Mouse (Mus musculus): ENCODE results near the gene Slc35e4.
"Not testable (repeated sequence)": the region's sequence is repeated elsewhere in the genome, so short reads cannot be mapped to it uniquely, and the experiment has no call there.

Slc35e4 gene

DNA sequence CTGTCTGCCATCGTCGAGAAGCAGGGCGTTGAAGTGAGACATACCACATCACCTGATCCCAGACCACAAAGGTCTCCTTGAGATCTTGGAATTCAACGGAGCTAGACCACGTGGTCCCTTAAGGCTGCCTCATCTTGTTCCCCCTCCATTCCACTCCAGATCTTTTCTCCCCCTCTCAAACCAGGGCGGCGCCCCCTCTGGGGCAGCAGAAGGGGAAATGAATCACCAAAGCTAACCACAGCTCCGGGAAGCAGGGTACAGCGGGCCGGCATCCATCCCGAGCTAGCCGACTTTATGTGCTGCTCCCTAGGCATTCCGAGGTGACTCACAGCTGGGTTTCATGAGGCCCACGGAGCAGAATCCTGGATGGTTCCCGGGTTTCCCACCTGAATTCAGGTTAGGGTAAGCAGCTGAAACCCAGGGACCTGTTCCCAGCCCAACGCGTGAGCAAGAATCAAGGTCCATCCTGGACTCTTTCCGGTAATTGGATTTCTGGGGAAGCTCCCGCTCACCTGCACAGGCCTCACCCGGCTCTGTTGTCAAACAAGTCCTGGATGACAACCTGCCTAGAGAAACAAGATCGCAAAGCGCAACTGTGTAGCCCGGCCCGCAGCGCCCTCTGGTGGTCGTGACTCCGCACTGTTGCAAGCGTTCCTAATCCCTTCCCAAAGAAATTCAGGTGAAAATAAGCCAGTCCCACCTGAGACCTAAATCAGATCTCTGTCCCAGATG, at the start of gene Slc35e4:
Slc35e4 (minus strand) TSS at position 556 of the 732 bp plus-strand sequence.
- in situ Hi-C loops (cut with MboI; ENCODE audit: low pct_unique_long_range_greater_than_20kb in 1 of 2, low sequenced_read_pairs in 2 of 2, unreplicated experiment in 1 of 2) = no loop called here

DNA sequence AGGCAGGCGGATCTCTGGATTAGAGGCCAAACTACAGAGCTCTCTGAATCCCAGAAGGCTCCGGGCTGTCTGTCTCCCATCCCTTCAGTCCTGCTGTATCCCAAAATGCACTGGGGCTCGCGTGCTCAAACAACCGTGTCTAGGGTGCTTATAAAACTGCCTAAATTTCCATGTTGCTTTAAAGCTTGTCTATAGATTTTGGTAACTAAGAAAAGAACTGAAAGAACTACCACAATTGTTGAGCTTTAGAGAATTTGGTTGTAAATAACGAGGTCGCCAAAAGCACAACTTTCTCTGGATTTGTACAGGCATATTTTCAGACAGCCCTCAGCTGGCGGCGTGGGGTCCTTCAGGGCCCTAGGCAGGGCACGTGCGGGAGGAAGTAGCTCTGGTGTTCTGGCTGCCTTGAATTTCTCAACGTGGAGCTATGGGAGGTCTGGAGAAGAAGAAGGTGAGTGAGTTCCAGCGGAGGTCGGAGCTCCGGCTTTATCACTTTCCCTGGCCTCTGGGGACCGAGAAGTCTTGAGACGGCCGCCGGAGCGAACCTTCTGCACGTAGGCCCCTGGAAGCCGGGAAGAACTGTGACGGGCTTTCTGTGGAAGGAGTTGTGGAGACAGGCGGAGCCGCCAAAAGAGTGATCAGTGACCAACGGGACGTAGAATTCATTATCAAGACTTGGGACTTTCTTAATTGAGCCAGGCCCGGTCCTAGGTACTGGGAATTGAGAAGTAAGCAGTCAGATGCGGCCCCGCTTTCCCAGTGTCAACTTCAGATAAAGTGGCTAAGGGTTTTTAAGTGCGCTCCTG, 49.3 kb upstream of the Slc35e4 start, which contains the start of gene Pes1:
Pes1 (plus strand) TSS at position 366 of the 806 bp plus-strand sequence.
- in situ Hi-C loops (cut with MboI; ENCODE audit: low pct_unique_long_range_greater_than_20kb in 1 of 2, low sequenced_read_pairs in 2 of 2, unreplicated experiment in 1 of 2) = no loop called here

- in situ Hi-C loops (cut with MboI; ENCODE audit: low pct_unique_long_range_greater_than_20kb in 1 of 2, low sequenced_read_pairs in 2 of 2, unreplicated experiment in 1 of 2) = no loop called here
Measured at GRCm38 (mm10) chr11:3963155-3963554, 48.7 kb upstream of the Slc35e4 start.

DNA sequence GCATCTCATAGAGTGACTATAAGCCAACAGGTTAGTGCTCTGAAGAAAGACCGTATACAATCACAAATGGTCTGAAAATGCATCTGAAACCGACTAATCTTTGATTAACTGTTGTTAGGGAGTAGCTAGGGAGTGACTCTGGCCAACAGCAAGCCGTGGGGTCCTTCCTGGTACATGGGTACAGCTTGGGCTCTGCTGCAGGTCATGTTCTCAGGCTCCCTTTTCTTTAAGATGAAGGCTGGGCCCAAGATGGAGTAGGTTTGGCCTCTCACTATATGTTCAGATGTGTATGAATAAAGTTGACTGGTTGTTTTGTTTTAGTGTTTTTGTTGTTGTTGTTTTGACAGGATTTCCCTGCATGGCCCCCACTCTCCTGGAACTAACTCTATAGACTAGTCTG, 47.3 kb upstream of the Slc35e4 start:
- in situ Hi-C loops (cut with MboI; ENCODE audit: low pct_unique_long_range_greater_than_20kb in 1 of 2, low sequenced_read_pairs in 2 of 2, unreplicated experiment in 1 of 2) = no loop called here

GRCm38 (mm10) chr11:3960901-3961300, 46.4 kb upstream of the Slc35e4 start:
- in situ Hi-C loops (cut with MboI; ENCODE audit: low pct_unique_long_range_greater_than_20kb in 1 of 2, low sequenced_read_pairs in 2 of 2, unreplicated experiment in 1 of 2) = no loop called here

GRCm38 (mm10) chr11:3955371-3955770, 40.9 kb upstream of the Slc35e4 start:
- in situ Hi-C loops (cut with MboI; ENCODE audit: low pct_unique_long_range_greater_than_20kb in 1 of 2, low sequenced_read_pairs in 2 of 2, unreplicated experiment in 1 of 2) = not testable (repeated sequence)

- in situ Hi-C loops (cut with MboI; ENCODE audit: low pct_unique_long_range_greater_than_20kb in 1 of 2, low sequenced_read_pairs in 2 of 2, unreplicated experiment in 1 of 2) = not testable (repeated sequence)
Measured at GRCm38 (mm10) chr11:3954876-3955275, 40.4 kb upstream of the Slc35e4 start.

- in situ Hi-C loops (cut with MboI; ENCODE audit: low pct_unique_long_range_greater_than_20kb in 1 of 2, low sequenced_read_pairs in 2 of 2, unreplicated experiment in 1 of 2) = no loop called here
Measured at GRCm38 (mm10) chr11:3946386-3946785, 31.9 kb upstream of the Slc35e4 start.

DNA sequence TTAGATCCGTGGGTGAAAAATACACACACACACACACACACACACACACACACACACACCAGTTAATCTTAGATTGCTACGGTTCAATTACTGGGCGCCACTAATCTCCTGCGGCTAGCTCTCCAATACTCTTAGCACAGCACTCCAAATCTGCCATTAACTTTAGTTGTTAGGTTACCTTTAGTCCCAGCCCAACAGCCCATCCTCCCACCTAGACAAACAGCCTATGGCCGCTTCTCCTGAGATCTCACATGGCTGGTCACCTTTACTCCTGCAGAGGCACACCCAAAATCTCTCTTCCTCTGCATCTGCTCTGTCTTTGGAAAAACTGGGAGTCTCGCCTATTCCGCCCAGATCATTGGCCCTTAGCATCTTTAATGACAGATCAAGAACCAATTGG, 26.9 kb upstream of the Slc35e4 start:
- in situ Hi-C loops (cut with MboI; ENCODE audit: low pct_unique_long_range_greater_than_20kb in 1 of 2, low sequenced_read_pairs in 2 of 2, unreplicated experiment in 1 of 2) = no loop called here

DNA sequence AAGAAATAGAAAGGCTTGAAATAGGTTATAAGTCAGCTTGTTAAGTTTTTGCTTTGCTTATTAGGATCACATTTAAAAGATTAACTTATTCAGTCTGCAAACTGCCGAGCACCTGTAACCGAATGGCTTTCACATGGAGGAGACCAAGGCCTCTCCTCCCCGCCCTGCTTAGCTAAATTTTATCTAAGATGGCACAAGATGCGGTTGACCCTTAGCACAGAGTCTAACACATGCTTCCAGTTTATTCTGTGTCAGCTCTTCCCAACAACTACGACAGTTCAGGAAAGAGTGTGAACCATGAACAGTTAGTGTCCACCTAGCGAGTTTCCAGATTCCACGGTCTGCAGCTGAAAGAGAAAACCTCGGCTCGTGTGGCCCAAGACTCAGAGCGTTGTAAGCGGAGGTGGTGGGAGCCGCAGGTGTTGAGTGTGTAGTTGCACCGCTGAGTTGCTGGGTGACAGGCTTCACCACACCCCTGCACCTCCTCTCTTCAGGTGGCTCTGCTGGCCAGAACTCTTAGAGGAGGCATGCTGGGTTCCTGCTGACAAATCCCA, 22.9 kb upstream of the Slc35e4 start:
- in situ Hi-C loops (cut with MboI; ENCODE audit: low pct_unique_long_range_greater_than_20kb in 1 of 2, low sequenced_read_pairs in 2 of 2, unreplicated experiment in 1 of 2) = no loop called here

DNA sequence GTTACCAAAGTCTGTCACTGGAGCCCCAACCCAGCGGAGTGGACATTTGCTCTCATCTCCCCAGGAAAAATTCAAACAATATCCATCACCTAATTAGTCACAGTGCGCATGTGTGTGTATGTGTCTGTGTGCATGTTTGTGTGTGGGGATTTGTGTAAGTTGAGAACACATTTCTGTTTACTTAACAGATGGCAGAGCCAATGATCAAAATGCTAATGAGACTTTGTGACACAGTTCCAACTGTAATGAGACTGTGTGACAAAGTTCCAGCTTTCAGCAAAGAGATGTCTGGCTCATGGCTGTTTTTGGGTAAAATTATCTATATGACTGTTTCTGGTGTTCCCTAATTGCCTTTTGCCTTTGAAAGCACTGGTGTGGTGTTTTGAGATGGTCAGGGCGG, 21.9 kb upstream of the Slc35e4 start:
- in situ Hi-C loops (cut with MboI; ENCODE audit: low pct_unique_long_range_greater_than_20kb in 1 of 2, low sequenced_read_pairs in 2 of 2, unreplicated experiment in 1 of 2) = no loop called here

DNA sequence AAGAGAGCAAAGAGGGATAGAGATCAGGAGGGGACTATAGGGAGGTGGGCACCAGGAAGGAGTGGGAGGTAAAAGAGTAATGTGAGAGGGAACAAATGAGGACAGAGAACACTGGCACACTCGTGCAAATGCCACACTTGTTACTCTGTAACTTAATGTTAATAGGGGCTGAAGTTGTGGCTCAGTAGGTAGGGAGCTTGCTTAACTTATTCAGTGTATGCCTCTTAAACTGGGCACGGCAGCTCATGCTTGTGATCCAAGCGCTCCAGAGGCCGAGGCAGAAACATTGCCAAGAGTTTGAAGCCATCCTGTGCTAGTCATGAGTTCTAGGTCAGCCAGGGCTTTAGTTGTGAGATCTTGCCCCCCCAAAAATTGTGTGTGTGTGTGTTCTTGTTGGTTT, 20.7 kb upstream of the Slc35e4 start:
- in situ Hi-C loops (cut with MboI; ENCODE audit: low pct_unique_long_range_greater_than_20kb in 1 of 2, low sequenced_read_pairs in 2 of 2, unreplicated experiment in 1 of 2) = no loop called here

- in situ Hi-C loops (cut with MboI; ENCODE audit: low pct_unique_long_range_greater_than_20kb in 1 of 2, low sequenced_read_pairs in 2 of 2, unreplicated experiment in 1 of 2) = no loop called here
Measured at GRCm38 (mm10) chr11:3933756-3934285, 19.4 kb upstream of the Slc35e4 start.

- in situ Hi-C loops (cut with MboI; ENCODE audit: low pct_unique_long_range_greater_than_20kb in 1 of 2, low sequenced_read_pairs in 2 of 2, unreplicated experiment in 1 of 2) = no loop called here
Measured at GRCm38 (mm10) chr11:3931511-3932211, 17.2 kb upstream of the Slc35e4 start, which contains the start of gene Tcn2. Tcn2 (minus strand) TSS chr11:3932159.

DNA sequence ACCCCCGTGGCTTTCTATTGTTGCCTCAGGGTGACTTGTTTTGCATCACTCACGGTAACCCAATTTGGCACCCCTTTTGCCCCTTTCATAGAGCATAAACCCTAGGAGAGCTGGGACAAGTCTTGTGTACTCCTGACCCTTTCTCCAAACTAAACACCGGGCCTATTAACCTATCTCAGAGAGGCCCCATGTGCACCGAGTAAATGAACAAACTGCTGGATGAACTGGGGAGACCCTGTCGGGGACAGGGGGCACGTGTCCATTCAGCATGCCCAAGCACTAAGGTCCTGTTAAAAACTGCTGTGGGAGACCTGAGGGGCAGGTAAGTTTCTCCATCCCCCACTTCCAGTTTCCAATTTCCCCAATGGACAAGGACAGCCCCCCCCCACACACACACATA, 16.5 kb upstream of the Slc35e4 start:
- in situ Hi-C loops (cut with MboI; ENCODE audit: low pct_unique_long_range_greater_than_20kb in 1 of 2, low sequenced_read_pairs in 2 of 2, unreplicated experiment in 1 of 2) = no loop called here

- in situ Hi-C loops (cut with MboI; ENCODE audit: low pct_unique_long_range_greater_than_20kb in 1 of 2, low sequenced_read_pairs in 2 of 2, unreplicated experiment in 1 of 2) = no loop called here
Measured at GRCm38 (mm10) chr11:3930019-3930418, 15.6 kb upstream of the Slc35e4 start.

GRCm38 (mm10) chr11:3925916-3926315, 11.5 kb upstream of the Slc35e4 start:
- in situ Hi-C loops (cut with MboI; ENCODE audit: low pct_unique_long_range_greater_than_20kb in 1 of 2, low sequenced_read_pairs in 2 of 2, unreplicated experiment in 1 of 2) = no loop called here

- in situ Hi-C loops (cut with MboI; ENCODE audit: low pct_unique_long_range_greater_than_20kb in 1 of 2, low sequenced_read_pairs in 2 of 2, unreplicated experiment in 1 of 2) = no loop called here
Measured at GRCm38 (mm10) chr11:3922731-3923130, 8.3 kb upstream of the Slc35e4 start.

- in situ Hi-C loops (cut with MboI; ENCODE audit: low pct_unique_long_range_greater_than_20kb in 1 of 2, low sequenced_read_pairs in 2 of 2, unreplicated experiment in 1 of 2) = no loop called here
Measured at GRCm38 (mm10) chr11:3922115-3922514, 7.7 kb upstream of the Slc35e4 start.
